Mouse (Mus musculus) testis, adult 2 months (tissue): ENCODE measurements around the gene Gm33543.

Experiments
- CTCF ChIP-seq: fragments of 200-500 bp; IDR thresholded peaks from 2 replicates; pipeline ENCODE4 v1.5.1; 2012; ENCODE audit warnings: low read depth, mild to moderate bottlenecking, inconsistent platforms, low read length, moderate library complexity; ENCODE audit not compliant: control insufficient read depth, insufficient read depth, insufficient replicate concordance
- POLR2A ChIP-seq: fragments of 200-500 bp; IDR thresholded peaks from 2 replicates; pipeline ENCODE4 v1.6.1; 2012; ENCODE audit warnings: low read depth, mild to moderate bottlenecking, inconsistent platforms, low read length, moderate library complexity; ENCODE audit not compliant: control insufficient read depth

GRCm38 (mm10) chr10:95817419-95818161 lies 25.1 kb downstream of the Gm33543 start:
- TF ChIP-seq POLR2A (no peak), CTCF (no peak)
